Mouse (Mus musculus) ovary, adult 10 weeks (tissue): ENCODE data around the gene Ccdc177. TPM values are rescaled to one million over a fixed set of nuclear protein-coding genes. Genes with fewer than 3 reads are reported as not detected.

Experiments
- polyA plus RNA-seq: library from polyadenylated mRNA; stranded (reverse); fragments of 350-450 nt; fragmentation: Illumina TruSeq; extraction: RNeasy Lipid Tissue Mini Kit (QIAGEN cat#74804); gene quantifications from one replicate; pipeline ENCODE4 v1.2.3, GENCODE M21; 2014

Ccdc177 gene
- 0.17 TPM for polyA plus RNA-seq

GRCm38 (mm10) chr12:80760396-80760801 is at the start of gene Ccdc177:
Ccdc177 (minus strand) TSS chr12:80760687.

GRCm38 (mm10) chr12:80789849-80790694 is 29.6 kb upstream of the Ccdc177 start, which contains the start of gene Susd6:
Susd6 (plus strand) TSS chr12:80790510.

Other genes with a start within 250 kb of the Ccdc177 start
- gene Galnt16, start 242.4 kb downstream of the Ccdc177 start, polyA plus RNA-seq, result 2.5 TPM
- gene Slc39a9, start 116.8 kb downstream of the Ccdc177 start, polyA plus RNA-seq, result 60.5 TPM
- gene Erh, start 116.3 kb downstream of the Ccdc177 start, polyA plus RNA-seq, result 79.3 TPM
- gene Plekhd1, start 68.1 kb downstream of the Ccdc177 start, polyA plus RNA-seq, result 4.4 TPM
- 51.4 TPM for gene Susd6, start 29.8 kb upstream of the Ccdc177 start, polyA plus RNA-seq
- 239 TPM for gene Srsf5, start 184.8 kb upstream of the Ccdc177 start, polyA plus RNA-seq
- not detected for gene Slc10a1, start 208.0 kb upstream of the Ccdc177 start, polyA plus RNA-seq